Mouse (Mus musculus) inflammation-experienced regulatory T-cells, adult 6 months (primary cell): ENCODE measurements around the gene Gm42906. TPM values are rescaled to one million over a fixed set of nuclear protein-coding genes. Genes with fewer than 3 reads are reported as not detected.

Experiments
- ATAC-seq: one replicate; pipeline ENCODE4 v1.8.0; 2017
- polyA plus RNA-seq, 3 experiments: library from polyadenylated mRNA; unstranded; fragments of 100-300 nt; shearing (Covaris generic); gene quantifications; one replicate each; pipeline ENCODE4 v1.2.1; 2017

The Gm42906 gene
- polyA plus RNA-seq, 3 experiments from 2014 or later, result not detected

DNA sequence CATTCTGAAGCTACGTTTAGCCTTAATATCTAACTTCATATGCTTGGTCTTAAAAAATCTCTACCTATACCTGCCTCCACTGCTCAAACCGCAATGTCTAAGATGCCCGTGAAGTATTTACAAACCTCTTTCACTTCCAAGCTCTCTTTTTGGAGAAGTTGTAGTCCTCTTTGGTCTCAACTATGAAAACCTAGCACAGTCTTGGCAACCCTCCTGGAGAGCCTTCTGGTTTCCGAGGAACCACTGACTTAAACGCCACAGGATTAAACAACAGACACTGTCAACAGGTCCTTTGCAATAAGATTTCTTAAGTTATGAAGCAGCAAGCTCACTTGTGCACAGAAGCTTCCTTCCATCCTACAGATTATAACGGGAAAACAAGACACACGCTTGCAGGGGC lies 196.1 kb downstream of the Gm42906 start:
- no peak for ATAC-seq

GRCm38 (mm10) chr5:151231411-151231810 lies 196.6 kb downstream of the Gm42906 start:
- ATAC-seq, result no peak

DNA sequence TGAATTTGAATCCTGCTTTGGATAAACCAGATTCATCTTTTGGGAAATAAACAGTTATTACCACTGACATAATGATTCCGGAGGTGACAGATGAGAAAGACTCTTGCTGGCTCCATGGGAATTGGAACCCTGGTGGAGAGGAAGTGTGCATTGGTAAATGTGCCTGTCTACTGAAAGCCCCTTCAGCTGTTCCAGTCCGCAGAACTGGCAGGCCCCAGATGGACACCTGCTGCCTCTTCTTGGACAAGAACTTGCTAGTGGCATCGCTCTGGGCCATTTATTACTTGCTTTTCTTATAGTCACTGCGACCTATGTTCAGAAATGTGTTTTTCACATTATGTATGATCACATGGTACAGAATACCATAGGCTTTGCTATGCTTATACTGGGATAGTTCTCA lies 197.5 kb downstream of the Gm42906 start:
- no peak for ATAC-seq

GRCm38 (mm10) chr5:151228367-151229005 lies 199.5 kb downstream of the Gm42906 start:
- no peak for ATAC-seq

DNA sequence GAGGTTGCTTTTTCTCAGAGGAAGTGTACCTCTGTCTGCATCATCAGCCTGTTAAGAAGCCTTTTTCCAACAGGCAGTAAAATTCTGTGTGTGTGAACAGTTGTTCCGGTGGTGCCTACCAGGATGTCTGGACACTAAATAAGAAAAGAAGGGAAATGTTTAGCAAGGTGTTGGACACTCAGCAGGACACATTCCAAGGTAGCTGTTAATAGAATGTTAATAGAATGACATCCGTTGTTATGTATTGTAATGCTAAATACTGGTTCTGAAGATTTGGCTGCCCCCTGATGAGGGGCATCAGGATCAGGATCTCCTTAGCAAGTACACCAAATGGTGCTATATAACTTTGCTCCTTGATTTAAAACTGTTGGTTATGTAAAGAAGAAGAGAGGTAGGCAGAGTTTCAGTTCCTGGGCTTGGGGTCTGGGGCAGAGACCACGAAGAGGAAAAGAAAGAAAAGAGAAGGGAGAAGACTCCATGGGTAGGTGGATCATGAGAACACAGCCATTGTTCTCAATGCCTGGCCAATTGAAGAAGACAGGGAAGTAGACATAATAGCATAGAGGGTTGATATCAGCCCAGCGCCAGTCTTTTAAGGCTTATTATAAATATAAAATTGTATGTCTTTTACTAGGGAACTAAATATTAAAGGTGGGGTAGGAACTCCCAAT lies 204.1 kb downstream of the Gm42906 start:
- ATAC-seq, result no peak

DNA sequence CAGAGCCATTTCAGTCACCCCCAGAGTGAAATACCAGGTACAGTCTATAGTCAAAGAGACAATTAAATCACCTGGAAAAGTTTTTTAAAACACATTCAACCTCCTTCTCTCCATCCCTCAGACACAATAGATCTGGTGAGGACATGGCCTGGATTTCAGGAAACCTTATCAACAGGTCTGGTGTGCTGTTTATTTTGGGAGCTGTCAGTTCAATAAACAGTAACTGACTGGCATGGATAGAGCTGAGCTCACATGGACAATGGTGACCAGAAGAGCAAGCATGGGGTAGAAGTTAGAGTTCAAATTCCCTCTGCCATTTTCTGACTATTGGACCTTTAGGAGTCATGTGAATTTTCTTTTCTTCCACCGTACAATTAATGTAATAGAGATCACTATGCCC lies 205.2 kb downstream of the Gm42906 start:
- ATAC-seq, result no peak

DNA sequence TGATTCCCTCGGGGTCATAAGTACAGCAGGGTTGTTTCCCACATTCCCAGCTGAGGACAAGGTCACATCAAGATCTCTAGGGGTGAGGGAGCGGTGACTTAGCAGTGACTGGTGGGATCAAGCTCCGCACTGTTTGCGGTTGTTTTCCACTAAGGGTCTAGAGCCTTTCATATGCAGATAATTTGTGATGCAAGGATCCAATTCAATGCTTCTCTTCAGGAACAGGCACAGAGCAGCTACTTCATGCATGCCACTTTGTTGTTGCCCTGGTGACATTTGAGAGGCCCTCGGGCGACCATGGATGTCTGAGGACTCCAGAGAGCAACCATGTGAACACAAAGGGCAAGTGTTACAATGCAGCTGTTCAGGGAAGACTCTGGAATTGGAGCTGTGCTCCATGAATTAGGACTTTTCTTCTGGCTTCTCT lies 209.3 kb downstream of the Gm42906 start:
- ATAC-seq, result no peak

- ATAC-seq, result no peak
Measured at GRCm38 (mm10) chr5:151213097-151213496, 214.9 kb downstream of the Gm42906 start.

DNA sequence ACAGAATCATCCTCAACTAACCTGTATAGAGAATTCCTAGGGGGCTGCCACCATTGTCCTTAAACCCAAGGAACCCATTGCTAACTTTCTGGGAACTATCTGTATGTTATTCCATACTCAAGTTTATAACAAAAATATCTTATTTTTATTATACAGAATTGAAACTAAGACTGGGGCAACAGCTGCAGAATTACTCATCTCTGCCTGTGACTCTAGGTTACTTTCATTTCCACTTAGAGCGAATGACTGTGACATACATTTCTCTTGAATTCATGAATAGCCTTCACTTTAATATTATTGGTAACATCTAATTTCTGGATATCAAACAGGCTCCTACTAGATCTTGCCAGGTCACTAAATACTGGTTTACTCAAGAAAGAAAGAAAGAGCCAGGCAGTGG lies 217.1 kb downstream of the Gm42906 start:
- ATAC-seq, result no peak

GRCm38 (mm10) chr5:151210060-151210459 lies 217.9 kb downstream of the Gm42906 start:
- no peak for ATAC-seq

DNA sequence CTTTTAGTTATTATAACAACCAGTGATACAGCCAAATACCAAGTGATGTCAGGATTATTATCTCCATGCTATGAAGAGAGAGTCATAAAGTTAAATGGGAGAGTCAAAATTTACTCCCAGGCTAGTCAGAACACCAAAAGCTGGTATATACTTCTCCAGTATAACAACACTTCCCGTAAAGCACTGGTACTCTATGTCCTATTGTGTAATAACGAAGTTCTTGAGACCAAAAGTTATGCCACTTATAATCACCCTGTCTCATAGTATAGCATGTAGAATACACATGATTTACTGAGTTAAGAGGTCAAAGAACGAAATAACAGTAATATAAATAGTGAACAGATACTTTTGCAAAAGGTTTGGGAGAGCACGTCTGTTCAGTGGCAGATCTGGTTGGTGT lies 222.9 kb downstream of the Gm42906 start:
- ATAC-seq, result no peak

- ATAC-seq, result no peak
Measured at GRCm38 (mm10) chr5:151202925-151203324, 225.0 kb downstream of the Gm42906 start.

GRCm38 (mm10) chr5:151201220-151201619 lies 226.7 kb downstream of the Gm42906 start:
- no peak for ATAC-seq

DNA sequence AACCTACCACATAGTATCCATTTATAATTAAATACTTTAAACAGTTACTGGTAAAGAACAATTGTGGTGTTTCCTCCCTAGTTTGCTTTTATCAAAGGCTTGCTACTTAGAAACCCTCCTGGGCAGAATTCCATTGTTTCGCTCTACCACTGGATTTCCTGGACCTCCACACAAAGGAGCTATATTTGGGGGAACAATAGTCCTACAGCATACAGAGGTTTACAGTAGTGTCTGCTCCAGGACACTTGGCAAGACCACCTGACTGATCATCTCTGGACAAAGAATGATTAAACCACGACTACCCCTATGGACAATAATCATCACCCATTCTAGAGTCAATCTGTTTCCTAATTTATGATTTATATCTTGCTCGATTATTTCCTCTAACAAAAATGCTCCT lies 228.7 kb downstream of the Gm42906 start:
- ATAC-seq, result no peak

DNA sequence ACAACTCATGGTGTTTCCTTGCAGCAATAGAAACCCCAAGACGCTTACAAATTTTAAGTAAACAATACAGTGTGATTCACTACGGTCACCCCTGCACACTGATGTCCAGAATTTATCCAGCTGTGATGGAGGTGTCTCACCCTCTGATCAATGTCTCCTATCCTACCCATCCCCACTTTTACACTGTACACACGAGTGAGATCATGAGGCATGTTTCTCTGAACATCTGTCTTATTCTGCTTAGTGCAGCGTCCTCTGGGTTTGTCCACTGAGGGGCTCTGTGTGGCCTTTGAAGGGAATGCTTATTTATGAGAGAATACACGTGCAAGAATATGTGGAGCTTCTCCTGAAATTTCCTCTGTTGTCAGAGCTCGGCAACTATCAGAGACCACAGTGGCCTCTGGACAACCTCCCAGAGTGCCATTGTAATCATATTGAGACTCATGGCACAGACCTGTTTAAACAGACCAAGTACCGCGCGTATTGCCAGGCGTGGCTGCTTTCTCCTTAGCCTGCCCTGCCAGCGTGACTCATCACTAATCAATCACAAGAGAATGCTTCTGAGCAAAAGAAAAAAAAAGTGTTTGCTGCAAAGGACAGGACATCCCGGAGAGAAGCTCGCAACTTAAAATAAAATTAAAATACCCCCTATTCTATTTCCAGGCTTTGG lies 231.2 kb downstream of the Gm42906 start:
- no peak for ATAC-seq

DNA sequence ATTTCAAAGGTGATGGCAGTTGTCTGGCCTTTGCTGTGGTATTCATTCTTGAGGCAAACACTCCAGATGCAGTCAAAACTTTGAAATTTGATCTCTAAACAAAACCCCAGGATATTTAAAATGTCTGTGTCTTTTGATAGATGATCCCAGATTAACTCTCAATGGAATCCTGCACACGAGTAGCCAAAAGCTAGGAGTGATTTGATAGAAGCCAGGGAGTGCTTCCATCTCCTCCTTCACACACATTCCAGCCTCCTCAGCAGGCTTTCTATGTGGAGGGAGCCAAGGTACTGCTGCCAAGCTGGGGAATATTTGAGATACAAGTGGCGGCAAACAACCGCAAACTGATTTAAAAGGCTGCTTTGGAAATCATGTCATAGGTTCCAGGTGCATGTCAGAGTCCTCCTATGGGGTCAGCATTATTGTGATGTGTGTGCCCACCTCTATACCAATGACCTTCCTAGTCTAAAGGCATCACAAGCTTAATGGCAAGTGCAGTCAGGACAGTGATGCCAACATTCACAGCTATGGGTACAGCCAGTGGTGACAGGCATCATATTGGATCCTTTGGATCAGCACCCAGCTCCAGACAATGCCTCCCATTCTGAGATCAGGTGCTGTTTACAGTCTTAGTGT lies 234.0 kb downstream of the Gm42906 start:
- ATAC-seq, result no peak

DNA sequence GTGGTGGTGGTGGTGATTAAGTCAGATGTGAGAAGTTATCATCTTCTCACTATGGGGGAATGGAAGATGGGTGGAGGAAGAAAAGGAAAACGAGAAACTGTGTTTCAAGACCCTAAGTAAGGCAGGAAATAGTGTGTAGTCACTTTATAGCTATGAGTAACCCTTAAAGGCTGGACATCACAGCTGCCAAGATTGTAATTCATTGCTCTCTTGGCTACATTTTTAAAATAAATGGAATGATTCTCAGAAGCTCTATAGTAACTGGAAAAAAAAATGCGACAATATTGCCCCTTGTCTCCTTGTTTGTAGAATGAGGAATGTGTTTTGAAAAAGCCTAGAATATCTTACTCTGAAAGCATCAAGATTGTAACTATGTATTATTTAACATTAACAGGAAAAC lies 235.7 kb downstream of the Gm42906 start:
- no peak for ATAC-seq

GRCm38 (mm10) chr5:151190764-151191163 lies 237.2 kb downstream of the Gm42906 start:
- ATAC-seq, result no peak

DNA sequence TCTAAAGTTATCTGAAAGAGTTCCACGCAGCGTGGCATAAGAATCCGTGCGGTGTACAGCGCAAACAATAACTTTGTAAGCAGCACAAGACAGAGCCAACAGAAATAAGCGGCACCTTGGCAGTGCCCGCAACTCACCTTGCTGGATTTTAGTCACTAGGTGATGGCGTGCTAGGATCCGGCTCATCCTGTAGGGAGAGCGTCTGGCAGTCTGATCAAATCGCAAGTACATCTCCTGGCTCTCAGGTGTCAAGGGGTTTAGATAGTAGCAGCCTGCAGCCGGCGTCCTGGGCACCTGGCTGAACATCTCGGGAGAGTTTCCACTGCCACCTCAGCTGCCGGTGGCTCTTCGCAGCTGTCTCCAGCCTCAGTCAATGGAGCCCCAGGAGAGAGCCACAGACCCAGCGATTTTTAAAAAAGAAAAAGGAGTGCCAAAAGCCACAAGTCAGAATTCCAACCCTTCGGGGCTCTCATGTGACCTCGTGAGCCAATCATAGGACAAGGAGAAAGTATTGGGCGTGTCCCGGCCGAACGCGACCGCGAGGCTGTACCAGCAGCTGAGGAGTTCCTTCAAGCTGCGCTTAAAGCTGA lies 238.1 kb downstream of the Gm42906 start:
- no peak for ATAC-seq

DNA sequence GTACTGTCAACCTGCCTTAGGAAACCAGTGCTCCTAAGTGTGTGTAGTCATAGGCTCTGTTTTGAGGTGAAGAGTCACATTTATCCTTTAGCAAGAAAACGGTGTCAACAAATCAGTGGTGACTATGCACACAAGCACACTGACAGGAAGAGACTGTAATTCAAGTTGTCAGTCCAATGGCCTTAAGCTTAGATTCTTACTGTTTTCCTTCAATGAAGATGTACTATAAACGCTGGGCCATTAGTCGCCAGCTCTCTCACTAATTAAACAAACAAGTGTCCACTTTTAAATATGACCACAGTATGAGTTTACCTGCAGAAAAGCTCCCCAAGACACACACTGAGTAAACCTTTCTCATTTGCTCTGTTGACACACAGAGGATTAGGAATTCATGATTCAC lies 238.6 kb downstream of the Gm42906 start:
- no peak for ATAC-seq

- no peak for ATAC-seq
Measured at GRCm38 (mm10) chr5:151188659-151189058, 239.3 kb downstream of the Gm42906 start.

DNA sequence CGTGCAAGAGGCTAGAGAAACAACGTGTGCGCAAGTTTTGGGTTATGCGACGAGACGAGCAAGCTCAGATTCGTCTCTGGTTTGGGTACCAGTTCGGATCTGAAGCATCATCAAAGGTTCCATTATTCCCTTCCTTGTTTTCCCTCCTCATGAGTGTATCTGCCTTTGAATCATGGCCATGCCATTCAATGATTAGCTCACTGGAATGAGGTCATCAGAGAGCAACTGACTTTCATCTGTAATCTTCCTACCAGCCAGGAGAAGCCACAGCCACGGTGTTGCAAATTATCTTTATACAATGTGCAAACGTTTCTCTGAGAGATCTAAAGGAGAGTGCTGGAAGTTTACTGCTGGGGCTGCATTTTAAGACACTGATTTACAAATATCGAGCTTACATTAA lies 240.6 kb downstream of the Gm42906 start:
- ATAC-seq, result no peak

DNA sequence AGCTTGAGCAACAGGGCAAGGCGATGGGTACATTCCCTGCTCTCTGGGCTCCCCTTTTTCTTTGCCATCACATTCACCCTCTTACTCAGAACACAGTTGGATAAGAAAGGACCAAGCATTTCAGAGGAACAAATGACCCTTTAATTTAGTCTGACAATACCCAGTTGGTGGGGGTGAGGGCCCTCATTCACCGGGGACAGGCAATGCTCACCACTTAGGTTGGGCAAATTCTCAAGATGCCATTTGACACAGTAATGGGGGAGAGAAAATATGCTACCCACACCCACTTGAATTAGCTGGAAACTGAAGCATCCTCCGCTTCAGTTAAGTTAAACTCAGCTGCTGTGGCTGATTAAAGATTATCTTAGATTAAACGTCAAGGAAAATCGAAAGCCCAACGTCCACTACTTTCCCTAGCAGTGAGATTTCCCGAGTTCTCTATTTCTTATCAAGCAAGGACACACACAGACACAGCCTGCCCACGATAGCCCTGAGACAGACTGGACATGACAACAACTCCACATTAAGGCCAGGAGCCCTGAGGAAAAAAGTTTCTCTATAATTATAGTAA lies 242.6 kb downstream of the Gm42906 start:
- no peak for ATAC-seq
